Mouse (Mus musculus): ENCODE measurements at regions not wholly inside any gene's neighbourhood (a gene's known extent, or its start where the extent isn't known, plus 50 kb on each side); places are given as distances from the start of the nearest gene placed in this dataset.

GRCm38 (mm10) chr10:18907276-18907960 is 62.6 kb downstream of the Perp start:
- DNase-seq (ENCODE audit: low read depth): no peak

GRCm38 (mm10) chr10:18909307-18909706 is 64.5 kb downstream of the Perp start:
- DNase-seq (ENCODE audit: low read depth): no peak

DNA sequence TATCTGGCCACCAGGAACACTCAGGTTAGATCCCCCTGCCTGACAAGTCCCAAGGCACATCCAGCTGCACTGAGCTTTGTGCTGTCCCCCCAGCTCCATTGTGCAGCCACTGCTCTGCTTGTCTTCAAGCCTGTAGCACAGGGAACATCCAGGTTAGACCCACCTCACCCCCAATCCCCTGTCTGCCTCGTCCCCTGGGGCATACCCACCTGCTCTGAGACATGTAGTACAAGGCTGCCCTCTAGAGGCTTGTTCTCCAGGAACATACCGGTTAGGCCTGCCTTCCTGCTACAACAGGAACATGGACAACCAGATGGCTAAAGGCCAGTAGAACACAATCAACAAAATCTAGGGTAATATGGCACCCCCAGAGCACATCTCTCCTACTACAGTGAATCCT is 66.1 kb downstream of the Perp start:
- peak; percentile 54 for DNase-seq (ENCODE audit: low read depth)

- peak; percentile 89 for DNase-seq (ENCODE audit: low read depth)
Observed at GRCm38 (mm10) chr10:18917120-18917616, 72.3 kb downstream of the Perp start.

- no peak for DNase-seq (ENCODE audit: low read depth)
Observed at GRCm38 (mm10) chr10:18923088-18923821, 78.4 kb downstream of the Perp start.

DNA sequence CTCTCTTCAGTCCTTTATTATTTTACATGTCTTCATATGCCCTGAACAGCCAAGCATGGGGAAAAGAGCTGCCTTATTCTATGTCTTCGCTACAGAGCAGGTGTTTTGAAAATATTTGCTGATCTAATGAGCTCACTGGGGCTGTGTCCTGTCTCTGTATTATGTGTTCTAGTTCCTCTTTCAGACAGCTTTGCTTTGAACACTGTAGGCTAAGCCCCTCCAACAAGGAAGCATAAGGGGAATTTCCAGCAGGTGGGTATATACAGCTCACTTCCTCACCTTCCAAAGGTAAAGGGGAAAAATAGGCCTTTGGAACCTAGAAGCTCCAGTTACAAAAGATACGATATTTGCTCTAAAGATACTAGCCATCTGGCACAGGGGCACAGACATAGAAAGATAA is 83.0 kb downstream of the Perp start:
- DNase-seq (ENCODE audit: low read depth): no peak

- DNase-seq (ENCODE audit: low read depth): peak; percentile 47
Observed at GRCm38 (mm10) chr10:18931344-18931743, 84.1 kb downstream of the Tnfaip3 start.

DNA sequence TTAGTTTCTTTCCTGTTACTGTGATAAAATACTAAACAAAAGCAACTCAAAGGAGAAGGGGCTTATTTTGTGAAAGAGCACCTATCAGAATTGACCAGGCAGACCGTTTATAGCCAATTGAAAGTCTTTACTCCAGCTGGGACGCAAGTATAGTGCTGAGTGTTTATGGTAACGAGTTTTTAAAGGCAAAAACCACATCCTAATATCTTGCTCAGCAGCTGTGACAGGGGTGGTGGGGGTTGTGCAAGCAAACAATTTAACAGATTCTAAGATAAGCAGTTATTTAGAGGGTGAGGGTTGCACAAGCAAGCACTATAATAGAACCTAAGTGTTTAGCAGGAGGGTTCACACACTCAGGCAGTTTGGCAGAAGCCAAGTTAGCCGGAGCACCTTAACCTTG is 74.0 kb downstream of the Tnfaip3 start:
- DNase-seq (ENCODE audit: low read depth): no peak

DNA sequence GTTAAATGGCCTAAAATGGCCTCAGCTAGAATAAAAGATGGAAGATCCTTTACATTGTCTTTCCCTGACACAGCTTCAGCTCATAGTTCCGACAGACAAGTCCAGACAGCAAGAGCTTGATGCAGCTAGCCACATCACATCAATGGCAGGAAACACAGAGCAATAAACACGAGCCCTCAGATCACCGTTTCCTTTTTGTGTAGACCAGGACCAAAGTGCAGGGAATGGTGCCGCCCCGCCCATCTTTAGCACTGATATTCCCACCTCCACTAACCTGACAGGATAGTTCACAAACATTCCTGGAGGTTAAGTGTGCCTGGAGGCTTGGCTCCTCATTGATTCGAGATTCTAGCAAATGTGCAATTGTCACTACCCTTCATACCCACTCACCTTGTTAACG is 73.5 kb downstream of the Tnfaip3 start:
- DNase-seq (ENCODE audit: low read depth): no peak

DNA sequence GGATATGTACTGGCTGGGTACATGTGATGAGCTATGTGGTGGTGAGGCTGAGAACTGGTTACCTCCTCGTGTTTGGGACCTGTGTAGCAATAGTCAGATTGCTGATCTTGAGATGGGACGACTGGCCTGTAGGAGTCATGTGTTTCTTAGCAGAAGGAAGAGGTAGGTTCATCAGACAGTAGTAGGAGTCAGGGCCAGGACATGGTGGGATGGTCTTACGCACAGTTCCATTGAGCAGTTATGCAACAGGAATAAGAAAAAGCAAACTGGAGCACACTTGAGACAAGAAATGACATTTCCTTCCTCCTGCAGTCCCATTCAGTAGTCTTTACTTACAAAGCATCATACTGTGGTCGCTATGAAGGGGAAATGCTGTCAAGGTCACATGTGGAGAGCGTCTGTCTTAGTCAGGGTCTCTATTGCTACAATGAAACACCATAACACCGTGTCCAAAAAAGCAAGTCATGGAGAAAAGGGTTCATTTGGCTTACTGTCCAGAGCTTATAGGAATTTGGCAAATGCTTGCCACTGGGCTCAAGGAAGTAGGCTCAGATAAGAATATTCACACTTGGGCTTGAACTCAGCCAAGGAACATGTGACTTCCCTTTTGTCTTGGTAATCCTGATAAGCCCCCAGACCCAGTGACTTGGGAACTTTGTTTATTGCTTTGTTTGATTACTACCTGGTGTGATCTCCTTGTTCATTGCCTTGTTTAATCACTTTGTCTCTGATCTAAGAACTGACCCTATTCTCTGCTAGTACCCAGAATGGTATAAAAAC is 72.0 kb downstream of the Tnfaip3 start:
- no peak for DNase-seq (ENCODE audit: low read depth)

DNA sequence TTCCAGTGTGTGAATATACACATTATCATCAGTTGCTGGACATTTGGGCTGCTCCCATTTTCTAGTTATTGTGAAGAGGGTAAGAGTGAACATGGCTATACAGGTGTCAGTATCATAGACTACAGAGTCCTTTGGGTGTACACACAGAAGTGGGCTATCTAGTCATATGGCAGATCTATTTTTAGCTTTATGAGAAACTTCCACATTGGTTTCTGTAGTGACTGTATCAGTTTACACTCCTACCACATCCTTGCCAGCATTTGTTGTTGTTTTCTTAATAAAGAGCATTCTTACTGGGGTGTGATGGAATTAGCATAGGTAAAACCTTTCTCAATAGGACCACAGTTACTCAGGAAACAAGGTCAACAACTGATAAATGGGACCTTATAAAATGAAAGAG is 68.7 kb downstream of the Tnfaip3 start:
- no peak for DNase-seq (ENCODE audit: low read depth)
